Mouse (Mus musculus) megakaryocyte, embryonic 14.5 days (primary cell): ENCODE data around the gene Erg.

Experiments
- FLI1 ChIP-seq: IDR thresholded peaks from 2 replicates; pipeline ENCODE4 v1.6.1; 2012; ENCODE audit warnings: low read length, inconsistent platforms, mixed read lengths
- GATA1 ChIP-seq: IDR thresholded peaks from 3 replicates; pipeline ENCODE4 v1.6.1; 2012; ENCODE audit warnings: mixed read lengths, low read length, inconsistent platforms, borderline replicate concordance

- TF ChIP-seq FLI1, result no peak
- TF ChIP-seq GATA1, result no peak
These were observed 93.1 kb downstream of the Erg start for GRCm38 (mm10) chr16:95493336-95493735.
